ENCODE assay signal across 24 mouse cellular contexts in the genomic region with DNA sequence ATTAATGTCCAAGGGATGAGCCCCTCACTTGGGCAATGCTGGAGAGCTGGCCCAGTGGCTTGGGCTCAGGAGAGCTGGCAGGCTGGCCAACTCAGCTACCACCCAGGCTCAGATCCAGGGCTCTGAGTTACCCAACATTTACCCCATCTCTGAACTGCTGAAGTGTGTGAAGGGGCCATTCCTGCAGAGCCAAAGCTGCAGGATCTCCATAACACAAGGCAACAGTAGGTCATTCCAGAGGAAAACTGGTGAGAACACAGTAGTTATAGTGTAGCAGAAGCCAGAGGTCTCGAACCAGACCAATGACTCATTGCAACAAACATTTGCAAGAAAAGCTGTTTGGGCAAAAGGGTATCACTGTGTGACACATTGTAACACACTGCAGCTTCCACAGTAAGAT. TPM values are rescaled to one million over a fixed set of nuclear protein-coding genes. Genes with fewer than 3 reads are reported as not detected.
"Had no signal": no experiment of that assay in that cellular context is flagged by ENCODE, and none has a peak within 500 bp of the region (broad histone marks: within the 10 kb centered on the region; RNA-seq: fewer than 3 reads in every experiment).

No protein-coding gene starts in this region.

- H3K36me3 ChIP-seq: limb, embryonic 10.5 days; limb, embryonic 13.5 days; liver, embryonic 13.5 days; midbrain, embryonic 10.5 days; midbrain, embryonic 13.5 days; neural tube, embryonic 13.5 days had no signal

- H3K9me3 ChIP-seq: limb, embryonic 10.5 days; limb, embryonic 13.5 days; liver, embryonic 13.5 days; midbrain, embryonic 10.5 days; midbrain, embryonic 13.5 days; neural tube, embryonic 13.5 days had no signal

- H3K4me3 ChIP-seq: layer of hippocampus, adult 2 months; limb, embryonic 10.5 days; limb, embryonic 13.5 days; liver, embryonic 13.5 days; midbrain, embryonic 10.5 days; midbrain, embryonic 13.5 days; myocyte; neural tube, embryonic 13.5 days had no signal

- H3K27ac ChIP-seq: kidney, postnatal 0 days; layer of hippocampus, adult 2 months; limb, embryonic 10.5 days; limb, embryonic 13.5 days; liver, embryonic 13.5 days; midbrain, embryonic 10.5 days; midbrain, embryonic 13.5 days; neural tube, embryonic 13.5 days had no signal

- ATAC-seq: lung, postnatal 0 days; midbrain, embryonic 13.5 days; midbrain, embryonic 16.5 days had no signal

- H3K4me2 ChIP-seq: limb, embryonic 13.5 days; liver, embryonic 13.5 days; lung, embryonic 14.5 days; midbrain, embryonic 13.5 days; neural tube, embryonic 13.5 days had no signal

- DNase-seq: kidney, postnatal 25 days; layer of hippocampus, adult 9-11 months; liver; liver, embryonic 13.5 days; lung, embryonic 14.5 days; lung, postnatal 36 days; retina, postnatal 1 day; thymus, postnatal 25 days had no signal

- H3K4me1 ChIP-seq: liver, embryonic 13.5 days; megakaryocyte, embryonic 14.5 days; midbrain, embryonic 10.5 days; midbrain, embryonic 13.5 days; neural tube, embryonic 13.5 days had no signal

- H3K27me3 ChIP-seq: limb, embryonic 13.5 days; liver, embryonic 13.5 days; midbrain, embryonic 13.5 days; neural tube, embryonic 13.5 days had no signal

- H3K9ac ChIP-seq: limb, embryonic 13.5 days; liver, embryonic 13.5 days; lung, embryonic 14.5 days; midbrain, embryonic 13.5 days; neural tube, embryonic 13.5 days had no signal

RNA-seq across cellular contexts. Expression of gene Fabp1, which starts 43.2 kb away (rescaled TPM):
- total RNA-seq: layer of hippocampus, adult 2 months; layer of hippocampus, postnatal 25 days; left cerebral cortex, adult 18-20 months; left cerebral cortex, postnatal 25 days; monocyte, adult 5-6 weeks; neutrophil, adult 5-6 weeks had no signal
- polyA plus RNA-seq: limb, embryonic 10.5 days; lung, embryonic 14.5 days; midbrain, embryonic 10.5 days; midbrain, embryonic 13.5 days; midbrain, embryonic 16.5 days; myocyte had no signal
